Mouse (Mus musculus): ENCODE measurements around the gene Auts2.

The Auts2 gene

DNA sequence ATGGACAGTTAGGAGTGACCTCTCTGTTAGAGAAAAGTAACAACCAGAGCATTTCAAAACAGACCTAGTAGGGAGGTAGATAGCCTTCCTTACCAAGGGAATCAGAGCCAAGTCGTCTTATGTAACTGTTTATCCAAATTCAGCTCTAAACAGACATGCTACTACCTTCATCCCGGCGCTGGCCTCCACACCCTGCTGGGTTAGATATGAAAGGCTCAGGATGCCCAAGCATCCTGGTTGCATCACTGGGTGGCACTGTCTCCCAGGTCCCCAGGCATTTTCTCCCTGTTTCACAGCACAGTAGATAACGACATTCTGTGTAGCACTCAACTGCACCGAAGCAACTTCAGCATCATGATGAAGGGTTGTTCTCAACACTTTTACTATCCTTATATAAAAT lies 154.4 kb downstream of the Auts2 start:
- no peak for DNase-seq (ENCODE audit: low spot score in 2 of 2)

DNA sequence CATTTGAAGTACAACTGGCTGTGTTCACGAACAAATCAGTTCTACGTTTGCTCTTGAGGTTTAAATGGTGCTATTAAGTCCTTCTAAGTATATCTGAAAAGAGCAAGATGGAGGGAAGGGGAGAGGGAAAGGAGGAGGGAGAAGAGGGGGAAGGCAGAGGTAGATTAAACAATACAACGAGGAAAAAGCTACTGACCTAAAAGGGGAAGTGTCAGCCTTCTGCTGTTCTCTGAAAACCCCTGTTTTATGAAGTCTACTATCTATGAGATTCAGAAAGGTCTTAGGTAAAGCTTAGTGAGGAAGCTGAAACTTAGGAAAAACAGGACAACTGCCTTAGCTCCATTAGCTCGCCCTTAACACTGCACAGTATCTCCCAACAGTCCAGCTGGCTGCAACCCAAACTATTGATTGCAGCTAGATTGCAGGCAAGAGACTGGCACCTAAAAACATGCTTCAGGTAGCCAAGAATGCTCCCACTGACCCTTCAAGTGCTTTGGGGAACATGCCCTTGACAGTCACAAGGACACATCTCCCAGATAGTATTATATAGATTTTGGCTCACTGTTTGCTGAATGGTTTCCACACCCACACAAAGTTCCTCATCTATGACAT lies 157.8 kb downstream of the Auts2 start:
- no peak for DNase-seq (ENCODE audit: low spot score in 2 of 2)

DNA sequence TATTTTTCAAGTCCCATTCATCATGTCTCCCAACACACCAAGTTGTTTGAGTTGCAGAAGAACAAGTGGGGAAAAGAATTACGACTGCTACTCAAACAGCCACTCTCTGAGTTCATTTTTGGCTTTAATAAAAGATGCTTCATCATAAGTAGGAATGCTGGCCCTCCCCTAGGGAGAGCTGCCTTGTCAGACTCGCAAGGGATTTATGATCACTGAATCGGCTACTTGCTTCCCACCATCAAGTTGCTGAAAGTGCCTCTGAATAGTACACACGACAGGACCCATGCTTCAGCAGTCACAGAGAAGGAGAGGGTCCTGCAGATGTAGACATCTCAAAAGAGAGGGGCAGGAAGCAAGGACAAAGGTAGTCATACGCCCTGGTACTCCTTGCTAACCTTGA lies 162.9 kb downstream of the Auts2 start:
- DNase-seq (ENCODE audit: low spot score in 2 of 2): no peak

DNA sequence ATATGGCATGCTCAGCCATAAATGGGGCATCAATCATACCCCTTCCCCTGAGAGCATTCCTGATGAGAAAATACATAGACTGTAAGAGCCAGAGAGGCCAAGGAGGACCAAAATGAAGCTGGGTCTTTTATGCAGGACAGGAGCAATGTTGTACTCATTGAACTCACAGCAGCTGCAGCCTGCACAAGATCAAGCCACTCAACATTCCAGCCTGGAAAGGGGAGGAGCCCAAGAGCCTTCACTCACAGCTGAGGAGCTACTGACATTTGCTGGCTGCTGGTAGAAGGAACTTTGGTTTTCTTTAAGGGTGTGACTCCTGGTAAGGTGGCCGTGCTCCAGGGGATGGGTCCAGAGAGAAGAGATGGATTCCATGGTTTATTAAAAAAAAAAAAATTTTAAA lies 164.2 kb downstream of the Auts2 start:
- DNase-seq (ENCODE audit: low spot score in 2 of 2): no peak

DNA sequence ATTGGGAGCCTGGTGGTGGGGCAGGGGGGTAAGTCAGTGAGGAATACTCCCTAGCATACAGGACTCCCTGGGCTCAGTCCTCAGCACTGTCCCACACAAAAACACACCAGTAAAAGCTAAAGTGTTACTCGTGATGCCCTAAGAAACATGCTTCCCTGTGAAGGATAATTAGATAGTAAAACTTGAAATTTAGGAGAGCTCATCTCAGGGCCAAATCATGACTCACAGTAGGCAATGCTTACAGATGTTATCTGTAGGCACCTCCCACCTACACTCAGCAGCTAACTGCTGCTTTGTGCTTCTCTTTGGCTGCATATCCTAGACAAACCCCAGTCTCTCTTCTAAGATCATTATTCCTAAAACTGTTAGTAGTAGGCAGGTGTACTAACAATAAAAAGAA lies 168.0 kb downstream of the Auts2 start:
- DNase-seq (ENCODE audit: low spot score in 2 of 2): peak; percentile 24 to 33

DNA sequence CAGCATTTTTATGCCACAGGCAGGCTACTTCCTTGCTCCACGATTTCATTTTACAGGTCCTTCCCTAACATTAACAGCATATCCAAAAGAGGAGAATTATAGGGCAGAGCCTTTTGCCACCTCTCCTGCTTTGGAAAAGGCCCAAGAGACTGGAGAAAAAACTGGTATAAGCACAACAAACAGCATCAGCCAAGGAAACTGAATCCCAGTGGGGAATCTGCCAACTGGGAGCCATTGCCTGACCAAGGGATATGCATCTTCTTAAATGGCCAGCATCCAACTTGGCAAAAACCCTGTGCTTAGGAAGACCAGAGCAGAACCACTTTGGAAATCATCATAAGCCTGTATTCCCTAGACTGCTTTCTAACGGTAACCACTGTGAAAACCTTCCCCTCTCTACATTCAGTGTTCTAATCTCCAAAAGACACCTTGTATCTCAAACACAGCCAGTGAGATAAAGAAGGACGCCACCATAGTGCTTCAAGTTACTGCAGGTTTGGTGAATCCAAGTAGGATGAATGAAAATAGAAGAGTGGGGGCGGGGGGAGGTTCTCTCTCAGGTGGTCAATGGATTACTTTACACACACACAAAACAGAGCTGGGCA lies 169.6 kb downstream of the Auts2 start:
- no peak for DNase-seq (ENCODE audit: low spot score in 2 of 2)

DNA sequence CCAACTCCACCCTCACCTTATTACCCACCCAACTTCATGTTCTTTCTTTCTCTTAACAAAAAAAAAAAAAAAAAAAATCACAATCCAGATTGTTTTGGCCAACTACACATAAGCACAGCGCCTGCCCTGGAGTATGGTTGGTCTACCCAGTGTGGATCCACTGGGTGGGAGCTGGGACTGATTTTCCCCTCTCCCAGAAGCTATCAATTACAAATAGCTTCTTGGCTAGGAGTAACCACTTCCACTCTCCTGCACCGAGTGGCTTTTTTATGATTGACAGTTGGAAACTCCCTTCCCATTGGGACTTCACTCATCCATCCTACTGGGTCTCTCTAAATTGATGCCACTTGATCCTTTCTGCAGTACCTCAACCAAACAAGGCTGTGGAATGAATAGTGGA lies 170.5 kb downstream of the Auts2 start:
- no peak for DNase-seq (ENCODE audit: low spot score in 2 of 2)

DNA sequence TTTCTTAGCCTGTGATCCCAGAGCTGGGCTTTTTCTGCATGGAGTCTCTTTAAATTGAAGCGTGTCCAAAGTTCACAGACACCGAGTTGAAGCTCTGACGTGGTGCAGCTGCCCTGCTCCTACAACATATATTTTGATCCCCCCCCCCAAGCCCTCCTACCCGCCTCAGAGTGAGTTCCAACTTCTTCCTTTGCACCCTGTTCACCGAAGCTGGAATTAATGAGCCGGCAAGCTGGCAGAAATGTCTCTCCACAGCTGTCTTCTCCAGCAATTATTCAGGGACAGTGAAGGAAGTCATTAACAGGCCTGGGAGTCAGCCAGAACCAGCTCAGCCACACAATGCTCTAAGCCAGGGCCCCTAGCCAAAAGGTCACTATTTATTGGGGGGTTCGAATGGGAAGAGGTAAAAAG lies 174.5 kb downstream of the Auts2 start:
- peak in 1 of 2 experiments; percentile 18 for DNase-seq (ENCODE audit: low spot score in 2 of 2)

DNA sequence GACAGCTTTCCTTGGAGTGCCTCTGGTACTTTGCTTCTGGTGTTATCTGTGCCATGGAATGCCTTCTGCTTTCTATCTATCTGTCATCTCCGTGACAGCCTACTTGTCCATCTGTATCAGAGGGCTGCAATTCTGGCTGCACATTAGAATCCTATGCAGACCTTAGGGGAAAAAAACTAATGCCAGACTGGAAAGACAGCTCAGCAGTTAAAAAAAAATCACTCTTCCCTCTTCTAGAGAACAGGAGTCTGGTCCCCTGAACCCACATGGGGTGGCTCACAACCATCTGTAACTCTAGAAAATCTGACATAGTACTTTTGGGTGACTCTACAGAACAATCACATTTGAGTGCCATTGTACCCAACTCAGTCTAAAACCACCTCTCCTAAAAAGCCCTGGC lies 181.9 kb downstream of the Auts2 start:
- DNase-seq (ENCODE audit: low spot score in 2 of 2): no peak

DNA sequence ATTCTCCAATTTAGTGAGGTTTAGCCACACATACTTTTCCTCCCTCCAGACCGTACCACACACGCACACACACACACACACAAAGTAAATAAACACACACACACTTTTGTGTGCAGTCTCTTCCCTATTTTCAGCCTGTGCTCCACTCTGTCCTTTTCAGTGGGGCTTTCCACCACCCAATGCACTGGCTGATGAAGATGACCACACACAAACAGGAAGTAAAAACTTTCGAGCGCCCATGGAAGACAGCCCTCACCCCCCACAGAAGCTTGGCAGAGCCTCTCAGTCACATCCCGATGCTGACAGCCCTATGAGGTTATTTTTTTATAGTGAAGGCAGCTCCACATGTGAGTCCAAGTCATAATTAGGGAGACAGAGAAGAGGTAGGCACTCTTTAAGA lies 185.4 kb downstream of the Auts2 start:
- no peak for DNase-seq (ENCODE audit: low spot score in 2 of 2)

DNA sequence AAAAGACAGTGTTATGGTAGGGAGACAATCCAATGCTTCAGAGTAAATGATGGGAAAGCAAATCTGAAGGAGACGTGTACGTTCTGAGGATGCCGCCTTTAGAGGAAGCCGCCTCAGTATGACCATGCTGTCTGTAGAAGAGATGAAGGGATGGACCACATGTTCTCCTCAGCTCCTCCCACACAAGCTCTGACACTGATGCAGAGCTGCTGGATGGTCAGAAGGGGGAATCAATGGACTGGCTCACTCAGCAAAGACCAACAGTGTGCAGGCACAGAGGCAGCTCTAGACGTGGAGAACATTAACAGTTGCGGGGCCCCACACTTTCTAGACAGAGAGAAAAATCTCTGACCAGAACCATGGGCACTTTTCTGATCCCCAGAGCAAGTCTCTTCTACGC lies 187.2 kb downstream of the Auts2 start:
- DNase-seq (ENCODE audit: low spot score in 2 of 2): no peak

DNA sequence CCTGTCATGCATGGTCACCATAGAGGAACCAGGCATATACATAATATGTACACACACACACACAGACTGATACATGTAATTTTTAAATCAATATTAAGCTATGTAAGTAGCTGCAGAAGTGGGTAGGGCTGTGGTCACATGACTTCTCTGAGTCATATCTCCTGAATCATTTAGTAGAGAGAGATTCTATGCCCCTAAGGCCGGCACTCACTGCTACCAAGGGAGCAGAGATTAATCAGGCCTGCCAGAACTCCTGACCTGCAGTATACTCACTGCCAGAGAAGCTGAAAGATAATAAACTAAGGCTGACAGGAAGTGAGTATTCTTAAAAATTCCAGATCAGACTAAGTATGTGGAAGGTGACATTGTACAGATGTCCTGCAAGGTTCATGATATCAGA lies 190.7 kb downstream of the Auts2 start:
- no peak for DNase-seq (ENCODE audit: low spot score in 2 of 2)

DNA sequence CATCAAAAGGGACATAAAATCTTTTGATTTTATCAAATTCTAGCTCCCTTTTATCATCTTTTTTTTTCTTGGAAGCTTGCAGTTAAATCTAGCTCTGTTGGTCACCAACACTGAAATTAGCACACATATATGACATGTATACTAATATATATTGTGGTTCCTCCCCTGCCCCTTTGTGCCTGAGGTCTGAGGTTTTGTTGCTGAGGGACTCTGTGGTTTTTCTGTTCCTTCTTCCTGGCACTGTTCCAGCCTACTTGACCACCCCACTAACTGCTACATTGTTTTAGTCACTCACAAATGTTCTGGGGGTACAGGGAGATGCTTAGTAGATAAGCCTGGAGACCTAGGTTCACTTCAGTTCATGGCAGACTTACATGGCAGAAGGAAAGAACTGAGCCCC lies 192.0 kb downstream of the Auts2 start:
- no peak for DNase-seq (ENCODE audit: low spot score in 2 of 2)

DNA sequence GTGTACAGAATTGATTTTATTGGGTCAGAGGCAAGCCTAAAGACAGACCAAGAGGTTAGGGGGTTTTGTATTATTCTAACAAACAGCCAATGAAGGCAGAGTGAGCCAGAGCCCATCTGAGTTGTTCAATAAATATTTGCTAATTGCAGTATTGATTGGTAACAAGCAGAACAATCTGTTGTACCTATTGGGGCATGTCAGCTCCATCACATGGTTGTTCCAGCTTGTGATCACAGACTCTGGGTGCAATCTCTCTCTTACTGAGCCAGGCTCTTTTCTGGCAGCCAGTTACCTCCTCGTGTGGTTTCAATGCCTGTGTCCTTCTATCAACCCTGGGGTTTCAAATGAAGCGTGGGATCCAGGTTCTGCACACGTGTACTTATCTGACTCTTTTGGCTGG lies 201.8 kb downstream of the Auts2 start:
- DNase-seq (ENCODE audit: low spot score in 2 of 2): no peak

DNA sequence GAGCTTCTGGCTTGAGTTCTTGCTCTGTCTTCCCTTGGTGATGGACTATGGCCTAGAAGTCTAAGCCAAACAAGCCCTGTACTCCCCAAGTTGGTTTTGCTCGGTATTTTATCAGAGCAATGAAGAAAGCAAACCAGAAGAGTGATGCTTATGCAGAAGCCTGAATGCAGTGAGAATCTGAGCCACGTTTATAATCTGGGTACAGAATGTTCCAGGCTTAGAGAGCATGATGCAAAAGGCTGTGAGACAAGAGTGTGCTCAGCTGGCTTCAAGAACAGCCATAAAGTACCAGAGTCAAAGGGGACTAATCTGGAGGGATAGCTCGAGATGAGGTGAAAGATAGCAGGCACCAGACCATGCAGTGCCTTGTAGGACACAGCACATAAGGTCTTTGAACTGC lies 205.5 kb downstream of the Auts2 start:
- no peak for DNase-seq (ENCODE audit: low spot score in 2 of 2)

DNA sequence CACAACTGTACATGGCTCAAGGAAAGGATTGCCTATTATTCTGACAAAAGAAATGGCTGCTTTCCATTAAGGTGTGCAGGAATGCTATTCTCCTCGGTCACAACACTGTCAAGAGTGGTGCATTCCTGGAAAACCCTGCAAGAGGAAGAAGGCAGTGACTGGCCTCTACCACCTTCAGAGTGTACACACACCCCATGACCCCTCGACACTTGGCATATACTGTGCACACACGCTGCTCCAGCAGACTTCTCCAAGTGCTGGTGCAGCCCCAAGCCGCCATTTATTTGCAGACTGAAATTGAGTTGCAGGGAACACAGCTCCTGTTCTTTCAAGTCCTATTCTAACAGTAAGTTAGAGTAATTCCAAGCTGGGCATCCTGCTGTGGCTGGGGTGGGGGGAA lies 207.4 kb downstream of the Auts2 start:
- DNase-seq (ENCODE audit: low spot score in 2 of 2): no peak

DNA sequence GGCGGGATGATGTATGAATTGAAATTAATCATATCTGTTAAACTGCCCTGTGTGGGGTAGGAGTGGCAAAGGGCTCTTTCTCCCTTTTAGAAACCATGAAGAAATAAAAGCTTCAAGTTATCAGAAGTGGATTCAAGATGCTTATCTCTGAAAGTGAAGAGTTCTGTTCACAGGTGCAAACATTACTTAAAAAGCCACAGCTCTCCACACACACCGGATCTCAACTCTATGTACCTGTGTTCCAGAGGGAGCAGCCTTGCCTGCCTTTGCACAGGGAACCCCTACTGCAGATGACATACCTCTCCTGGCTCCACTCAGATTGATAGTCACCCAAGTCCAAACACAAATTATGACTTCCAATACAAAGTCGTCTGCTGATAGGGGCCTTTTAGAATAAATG lies 208.3 kb downstream of the Auts2 start:
- no peak for DNase-seq (ENCODE audit: low spot score in 2 of 2)

DNA sequence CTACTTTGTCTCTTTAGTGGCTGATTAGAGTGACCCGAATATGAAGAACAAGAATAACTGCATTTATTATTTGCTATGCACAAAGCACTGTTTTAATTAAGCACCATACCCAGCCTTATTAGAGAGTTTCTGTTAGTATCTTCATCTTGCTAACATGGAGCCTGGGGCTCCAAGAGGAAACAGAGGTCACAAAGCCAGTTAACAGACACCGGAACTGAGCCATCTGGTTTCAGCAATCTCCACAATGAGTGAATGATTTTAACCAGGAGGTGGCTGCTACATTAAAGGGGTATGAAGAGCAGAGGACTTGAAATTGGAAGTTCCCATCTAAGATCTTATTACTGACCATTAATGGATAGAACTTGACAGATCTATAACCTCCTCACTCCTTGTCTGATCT lies 209.4 kb downstream of the Auts2 start:
- no peak for DNase-seq (ENCODE audit: low spot score in 2 of 2)

DNA sequence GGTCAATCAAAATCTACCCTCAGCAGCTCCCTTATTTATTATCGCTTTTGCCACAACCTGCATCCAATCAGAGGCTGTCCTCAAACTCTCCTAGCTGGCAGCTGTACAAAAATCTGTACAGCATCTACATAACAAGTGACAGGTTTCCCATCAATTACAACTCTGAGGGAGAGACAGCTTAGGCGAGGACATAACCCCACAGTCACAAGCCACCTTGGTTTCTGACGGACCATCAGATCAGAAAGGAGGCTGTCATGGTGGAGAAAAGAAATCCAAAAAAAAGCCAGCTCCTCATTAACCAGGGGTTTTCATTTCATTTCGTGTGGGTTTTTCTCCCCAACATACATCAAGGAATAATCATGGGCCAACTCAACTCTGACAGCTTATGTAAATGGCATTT lies 210.6 kb downstream of the Auts2 start:
- DNase-seq (ENCODE audit: low spot score in 2 of 2): no peak

DNA sequence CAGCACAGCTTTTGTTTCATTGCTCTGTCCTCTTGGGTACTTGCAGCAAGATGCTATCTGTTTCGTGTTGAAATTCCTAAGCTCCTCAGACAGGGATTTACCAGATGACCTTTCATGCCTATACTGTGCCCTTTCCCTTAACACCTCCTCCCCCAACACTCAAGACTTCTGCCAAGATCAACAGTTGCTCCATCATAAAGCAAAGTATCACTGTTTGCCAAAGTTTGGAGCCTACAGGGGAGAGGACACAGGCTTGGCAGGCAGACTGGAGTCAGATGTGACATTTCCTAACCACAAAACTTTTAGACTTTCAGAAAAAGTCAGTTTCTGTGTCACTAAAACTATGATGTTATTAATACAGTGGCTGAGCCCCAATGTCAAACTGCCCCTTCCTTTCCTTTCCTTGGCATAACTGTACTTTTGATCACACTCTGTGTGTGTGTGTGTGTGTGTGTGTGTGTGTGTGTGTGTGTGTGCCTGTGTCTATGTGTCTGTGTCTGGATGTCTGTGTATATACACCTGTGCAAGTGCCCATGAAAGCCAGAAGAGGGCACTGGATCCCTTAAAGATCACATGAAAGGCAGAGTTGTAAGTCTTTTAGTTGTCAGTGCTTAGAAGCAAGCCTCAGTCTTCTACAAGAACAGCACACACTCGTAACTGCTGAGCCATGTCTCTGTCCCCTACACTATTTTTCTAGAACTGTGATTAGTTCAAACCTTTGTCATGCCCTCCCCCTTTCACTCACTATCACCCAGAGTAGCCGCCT lies 213.8 kb downstream of the Auts2 start:
- no peak for DNase-seq (ENCODE audit: low spot score in 2 of 2)

DNA sequence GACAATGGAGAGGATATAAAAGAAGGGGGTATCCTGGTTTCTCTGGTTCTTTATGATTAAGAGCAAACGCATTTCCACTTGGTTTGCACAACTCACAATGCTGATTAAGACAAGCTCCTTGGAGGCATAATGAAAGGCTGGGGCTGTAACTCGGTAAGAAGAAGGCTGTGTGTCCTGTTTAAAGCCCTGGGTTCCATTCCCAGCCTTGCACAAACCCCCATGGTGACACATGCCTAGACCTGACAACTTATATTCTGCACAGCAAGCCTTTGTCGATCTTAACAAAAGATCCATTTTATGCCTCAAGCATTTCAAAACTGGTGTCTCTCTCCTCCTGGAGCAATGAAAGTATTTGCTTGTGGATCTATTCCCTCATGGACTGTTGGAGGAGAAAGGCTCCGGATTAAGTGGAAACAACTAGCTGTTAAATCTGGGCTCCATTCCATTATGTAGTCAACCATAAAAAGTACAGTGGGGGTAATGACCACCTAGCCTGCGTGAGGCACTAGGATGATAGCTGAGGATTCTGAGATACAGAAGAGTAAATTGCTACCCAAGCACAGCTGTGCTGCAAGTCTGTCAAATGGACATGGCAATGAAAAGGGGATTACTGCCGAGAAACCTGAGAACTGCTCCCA lies 218.8 kb downstream of the Auts2 start:
- DNase-seq (ENCODE audit: low spot score in 2 of 2): no peak

DNA sequence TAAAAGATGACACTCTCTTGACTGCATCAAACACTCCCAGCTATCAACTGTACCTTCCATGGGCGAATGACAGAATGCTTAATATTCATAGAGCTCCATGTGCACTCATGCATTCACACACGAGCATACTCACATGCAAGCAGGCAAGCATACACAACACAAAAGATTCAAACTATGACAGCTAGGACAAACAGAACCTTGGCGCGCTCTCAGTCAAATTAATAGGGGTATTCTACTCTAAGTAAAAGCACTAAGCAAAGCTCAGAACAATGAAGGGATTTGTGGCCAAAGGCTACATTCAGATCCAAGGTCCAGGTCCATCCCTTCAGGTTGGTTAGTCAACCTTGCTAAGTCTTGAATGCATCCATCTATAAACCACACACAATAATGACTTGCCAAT lies 219.5 kb downstream of the Auts2 start:
- DNase-seq (ENCODE audit: low spot score in 2 of 2): no peak

DNA sequence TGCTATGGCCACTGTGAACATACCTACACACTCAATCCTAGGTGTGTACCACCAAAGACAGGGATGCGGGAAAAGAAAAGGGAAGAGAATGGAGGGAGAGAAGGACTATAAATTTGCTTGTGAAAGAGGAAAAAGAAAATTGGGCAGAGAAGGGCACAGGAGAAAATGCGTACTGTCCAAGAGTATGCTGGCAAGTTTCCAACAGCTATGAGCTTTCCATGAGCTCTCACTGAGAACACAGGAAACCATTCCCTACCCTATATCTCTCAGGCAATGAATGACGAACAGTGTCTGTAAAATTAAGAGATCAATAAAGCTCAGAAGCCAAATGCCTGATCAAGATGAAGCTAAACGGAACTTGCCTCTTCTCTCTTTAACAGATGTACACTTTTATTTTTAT lies 220.2 kb downstream of the Auts2 start:
- no peak for DNase-seq (ENCODE audit: low spot score in 2 of 2)

Data from right cerebral cortex, adult 2 months (tissue).